Mouse (Mus musculus): ENCODE data around the gene Arl13b.

Arl13b gene

GRCm38 (mm10) chr16:62782229-62782628, 64.6 kb downstream of the Arl13b start:
- TF ChIP-seq GATA4 (IDR thresholded peaks at IDR 0.05; ENCODE audit: insufficient replicate concordance, low read length), result no peak

GRCm38 (mm10) chr16:62778282-62778681, 68.6 kb downstream of the Arl13b start:
- no peak for TF ChIP-seq GATA4 (IDR thresholded peaks at IDR 0.05; ENCODE audit: insufficient replicate concordance, low read length)

GRCm38 (mm10) chr16:62776034-62776433, 70.8 kb downstream of the Arl13b start:
- TF ChIP-seq GATA4 (IDR thresholded peaks at IDR 0.05; ENCODE audit: insufficient replicate concordance, low read length), result no peak

GRCm38 (mm10) chr16:62773462-62773861, 73.4 kb downstream of the Arl13b start:
- TF ChIP-seq GATA4 (IDR thresholded peaks at IDR 0.05; ENCODE audit: insufficient replicate concordance, low read length), result no peak

DNA sequence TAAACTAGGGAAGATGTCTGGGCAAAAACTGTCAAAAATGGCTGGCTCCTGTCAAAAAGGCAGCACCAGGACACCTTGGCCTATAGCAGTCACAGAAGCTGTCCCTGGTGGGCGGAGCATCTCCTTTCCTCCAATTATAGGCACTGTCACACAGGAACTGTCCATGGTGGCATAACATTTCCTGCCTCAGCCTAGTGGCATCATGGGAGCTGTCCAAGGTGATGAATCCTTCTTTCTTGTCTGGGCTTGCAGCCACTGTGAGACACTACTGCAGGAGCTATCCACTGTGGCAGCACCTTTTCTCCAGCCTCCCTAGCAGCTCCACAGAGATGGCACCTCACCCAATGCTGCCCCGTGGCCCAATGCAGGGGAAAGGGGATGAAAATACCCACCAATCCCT, 88.5 kb downstream of the Arl13b start:
- TF ChIP-seq GATA4 (IDR thresholded peaks at IDR 0.05; ENCODE audit: insufficient replicate concordance, low read length), result no peak

DNA sequence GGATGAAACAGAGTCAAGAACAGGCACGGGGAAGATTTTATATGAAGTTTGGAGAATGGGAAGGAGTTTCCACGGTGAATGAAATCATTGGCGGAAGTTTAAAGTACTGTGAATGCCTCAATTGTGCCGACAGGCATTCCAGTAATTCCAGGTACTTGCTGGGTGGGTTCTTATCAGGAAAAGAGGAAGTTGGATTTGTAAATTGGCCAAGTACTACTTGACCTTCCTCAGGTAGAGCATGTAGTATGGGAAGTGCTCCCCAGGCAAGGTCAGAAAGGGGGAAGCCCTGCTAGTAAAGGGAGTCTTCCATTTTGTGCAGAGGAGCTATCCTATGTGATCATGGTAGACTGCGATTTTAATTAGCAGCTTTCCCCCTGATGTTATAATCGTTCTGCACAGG, 91.5 kb downstream of the Arl13b start:
- TF ChIP-seq GATA4 (IDR thresholded peaks at IDR 0.05; ENCODE audit: insufficient replicate concordance, low read length), result no peak

DNA sequence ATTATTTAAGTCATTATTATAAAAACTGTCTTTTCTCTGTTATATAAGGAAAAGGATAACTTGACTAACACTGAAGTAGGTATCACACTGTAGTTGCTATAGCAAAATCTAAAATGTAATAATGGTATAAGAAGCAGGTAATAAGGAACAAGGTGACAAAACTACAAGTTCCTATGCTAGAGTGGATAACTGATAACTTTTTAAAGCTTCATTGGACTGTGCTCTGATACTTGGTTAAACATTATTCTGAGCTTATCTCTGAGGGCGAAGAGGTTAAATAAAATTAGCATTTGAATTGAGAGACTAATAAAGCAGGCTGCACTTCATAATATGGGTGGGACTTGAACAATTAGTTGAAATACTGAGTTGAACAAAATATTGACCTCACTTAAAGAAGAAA, 93.2 kb downstream of the Arl13b start:
- TF ChIP-seq GATA4 (IDR thresholded peaks at IDR 0.05; ENCODE audit: insufficient replicate concordance, low read length), result no peak

DNA sequence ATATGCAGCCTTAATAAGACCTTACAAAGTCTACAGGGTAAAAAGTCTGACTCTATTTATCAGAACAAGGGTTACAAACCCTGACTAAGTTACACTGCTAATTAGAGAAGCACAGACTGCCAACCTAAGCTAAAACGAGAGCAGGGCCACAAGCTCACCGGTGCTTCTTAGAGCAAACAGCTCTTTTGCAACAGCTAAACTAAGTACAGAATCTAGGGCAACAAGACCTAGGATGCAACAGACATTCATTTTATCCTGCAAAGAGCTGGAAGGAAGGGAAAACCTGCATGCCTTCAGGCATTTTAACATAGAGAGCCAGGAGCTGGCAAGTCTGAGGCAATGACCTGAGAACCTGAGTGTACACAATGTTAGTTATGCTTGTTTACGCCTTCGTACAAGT, 93.8 kb downstream of the Arl13b start:
- TF ChIP-seq GATA4 (IDR thresholded peaks at IDR 0.05; ENCODE audit: insufficient replicate concordance, low read length), result no peak

- no peak for TF ChIP-seq GATA4 (IDR thresholded peaks at IDR 0.05; ENCODE audit: insufficient replicate concordance, low read length)
Observed at GRCm38 (mm10) chr16:62745875-62746274, 101.0 kb downstream of the Arl13b start.
